Mouse (Mus musculus): ENCODE data around the gene Olfr149. TPM values are rescaled to one million over a fixed set of nuclear protein-coding genes. Genes with fewer than 3 reads are reported as not detected.
"Not testable (repeated sequence)": the region's sequence is repeated elsewhere in the genome, so short reads cannot be mapped to it uniquely, and the experiment has no call there.

Gene Olfr149
- total RNA-seq (2015; ENCODE audit: low replicate concordance) (not detected in 2 replicates), total RNA-seq (2017; ENCODE audit: low replicate concordance) (not detected in 2 replicates)

- no peak for ATAC-seq (replicated peaks; ENCODE audit: low FRiP score, poor library complexity, severe bottlenecking)
Measured at GRCm38 (mm10) chr9:39707017-39707416, at the start of gene Olfr149. Gene Olfr149 (minus strand): TSS chr9:39707117.

- ATAC-seq (replicated peaks; ENCODE audit: low FRiP score, poor library complexity, severe bottlenecking), result no peak
Measured at GRCm38 (mm10) chr9:39746428-39746827, 39.5 kb upstream of the Olfr149 start.

- no peak for ATAC-seq (replicated peaks; ENCODE audit: low FRiP score, poor library complexity, severe bottlenecking)
Measured at GRCm38 (mm10) chr9:39745949-39746348, 39.0 kb upstream of the Olfr149 start, which contains the start of gene Olfr967. Gene Olfr967 (plus strand): TSS chr9:39746249.

- no peak for ATAC-seq (replicated peaks; ENCODE audit: low FRiP score, poor library complexity, severe bottlenecking)
Measured at GRCm38 (mm10) chr9:39740741-39741140, 33.8 kb upstream of the Olfr149 start.

GRCm38 (mm10) chr9:39730678-39731077 is 23.8 kb upstream of the Olfr149 start, which contains the start of gene Olfr150:
Gene Olfr150 (plus strand): TSS chr9:39730978.
- no peak for ATAC-seq (replicated peaks; ENCODE audit: low FRiP score, poor library complexity, severe bottlenecking)

- ATAC-seq (replicated peaks; ENCODE audit: low FRiP score, poor library complexity, severe bottlenecking), result no peak
Measured at GRCm38 (mm10) chr9:39711053-39711452, 4.1 kb upstream of the Olfr149 start, which contains the start of gene Olfr965. Gene Olfr965 (plus strand): TSS chr9:39711353.

- ATAC-seq (replicated peaks; ENCODE audit: low FRiP score, poor library complexity, severe bottlenecking), result no peak
Measured at GRCm38 (mm10) chr9:39708958-39709357, 2.0 kb upstream of the Olfr149 start.

GRCm38 (mm10) chr9:39701123-39701522 is 5.8 kb downstream of the Olfr149 start:
- not testable (repeated sequence) for ATAC-seq (replicated peaks; ENCODE audit: low FRiP score, poor library complexity, severe bottlenecking)

GRCm38 (mm10) chr9:39679280-39679679 is 27.6 kb downstream of the Olfr149 start:
- no peak for ATAC-seq (replicated peaks; ENCODE audit: low FRiP score, poor library complexity, severe bottlenecking)

- ATAC-seq (replicated peaks; ENCODE audit: low FRiP score, poor library complexity, severe bottlenecking), result no peak
Measured at GRCm38 (mm10) chr9:39678557-39678956, 28.4 kb downstream of the Olfr149 start.

- no peak for ATAC-seq (replicated peaks; ENCODE audit: low FRiP score, poor library complexity, severe bottlenecking)
Measured at GRCm38 (mm10) chr9:39674820-39675219, 32.1 kb downstream of the Olfr149 start.

- no peak for ATAC-seq (replicated peaks; ENCODE audit: low FRiP score, poor library complexity, severe bottlenecking)
Measured at GRCm38 (mm10) chr9:39669723-39670122, 37.2 kb downstream of the Olfr149 start.

GRCm38 (mm10) chr9:39666905-39667304 is 40.0 kb downstream of the Olfr149 start, which contains the start of gene Olfr963:
Gene Olfr963 (plus strand): TSS chr9:39667205.
- ATAC-seq (replicated peaks; ENCODE audit: low FRiP score, poor library complexity, severe bottlenecking), result no peak

GRCm38 (mm10) chr9:39654756-39655396 is 52.0 kb downstream of the Olfr149 start:
- no peak for ATAC-seq (replicated peaks; ENCODE audit: low FRiP score, poor library complexity, severe bottlenecking)

Other genes with a start within 250 kb of the Olfr149 start
- gene Olfr955, start 235.2 kb downstream of the Olfr149 start, total RNA-seq (2015; ENCODE audit: low replicate concordance), result not detected in 2 replicates
- gene Olfr955, start 235.2 kb downstream of the Olfr149 start, total RNA-seq (2017; ENCODE audit: low replicate concordance), result not detected in 2 replicates
- gene Olfr44, start 213.1 kb downstream of the Olfr149 start, total RNA-seq (2015; ENCODE audit: low replicate concordance), result not detected in 2 replicates
- not detected in 2 replicates for gene Olfr44, start 213.1 kb downstream of the Olfr149 start, total RNA-seq (2017; ENCODE audit: low replicate concordance)
- gene Olfr957, start 191.3 kb downstream of the Olfr149 start, total RNA-seq (2015; ENCODE audit: low replicate concordance), result not detected in 2 replicates
- not detected in 2 replicates for gene Olfr957, start 191.3 kb downstream of the Olfr149 start, total RNA-seq (2017; ENCODE audit: low replicate concordance)
- not detected in 2 replicates for gene Olfr958, start 153.1 kb downstream of the Olfr149 start, total RNA-seq (2015; ENCODE audit: low replicate concordance)
- gene Olfr958, start 153.1 kb downstream of the Olfr149 start, total RNA-seq (2017; ENCODE audit: low replicate concordance), result not detected in 2 replicates
- gene Olfr959, start 131.5 kb downstream of the Olfr149 start, total RNA-seq (2015; ENCODE audit: low replicate concordance), result not detected in 2 replicates
- gene Olfr959, start 131.5 kb downstream of the Olfr149 start, total RNA-seq (2017; ENCODE audit: low replicate concordance), result not detected in 2 replicates
- gene AW551984, start 102.7 kb downstream of the Olfr149 start, total RNA-seq (2015; ENCODE audit: low replicate concordance), result not detected in 2 replicates
- gene AW551984, start 102.7 kb downstream of the Olfr149 start, total RNA-seq (2017; ENCODE audit: low replicate concordance), result not detected in 2 replicates
- gene Olfr148, start 96.5 kb downstream of the Olfr149 start, total RNA-seq (2015; ENCODE audit: low replicate concordance), result not detected in 2 replicates
- gene Olfr148, start 96.5 kb downstream of the Olfr149 start, total RNA-seq (2017; ENCODE audit: low replicate concordance), result not detected in 2 replicates
- gene Olfr960, start 85.7 kb downstream of the Olfr149 start, total RNA-seq (2015; ENCODE audit: low replicate concordance), result not detected in 2 replicates
- gene Olfr960, start 85.7 kb downstream of the Olfr149 start, total RNA-seq (2017; ENCODE audit: low replicate concordance), result not detected in 2 replicates
- not detected in 2 replicates for gene Olfr961, start 62.0 kb downstream of the Olfr149 start, total RNA-seq (2015; ENCODE audit: low replicate concordance)
- gene Olfr961, start 62.0 kb downstream of the Olfr149 start, total RNA-seq (2017; ENCODE audit: low replicate concordance), result not detected in 2 replicates
- gene Olfr963, start 39.9 kb downstream of the Olfr149 start, total RNA-seq (2015; ENCODE audit: low replicate concordance), result not detected in 2 replicates
- not detected in 2 replicates for gene Olfr963, start 39.9 kb downstream of the Olfr149 start, total RNA-seq (2017; ENCODE audit: low replicate concordance)
- not detected in 2 replicates for gene Olfr965, start 4.2 kb upstream of the Olfr149 start, total RNA-seq (2015; ENCODE audit: low replicate concordance)
- not detected in 2 replicates for gene Olfr965, start 4.2 kb upstream of the Olfr149 start, total RNA-seq (2017; ENCODE audit: low replicate concordance)
- gene Olfr150, start 23.9 kb upstream of the Olfr149 start, total RNA-seq (2015; ENCODE audit: low replicate concordance), result not detected in 2 replicates
- not detected in 2 replicates for gene Olfr150, start 23.9 kb upstream of the Olfr149 start, total RNA-seq (2017; ENCODE audit: low replicate concordance)
- not detected in 2 replicates for gene Olfr967, start 39.1 kb upstream of the Olfr149 start, total RNA-seq (2015; ENCODE audit: low replicate concordance)
- not detected in 2 replicates for gene Olfr967, start 39.1 kb upstream of the Olfr149 start, total RNA-seq (2017; ENCODE audit: low replicate concordance)
- not detected in 2 replicates for gene Olfr968, start 76.1 kb upstream of the Olfr149 start, total RNA-seq (2015; ENCODE audit: low replicate concordance)
- not detected in 2 replicates for gene Olfr968, start 76.1 kb upstream of the Olfr149 start, total RNA-seq (2017; ENCODE audit: low replicate concordance)
- not detected in 2 replicates for gene Olfr969, start 83.8 kb upstream of the Olfr149 start, total RNA-seq (2015; ENCODE audit: low replicate concordance)
- gene Olfr969, start 83.8 kb upstream of the Olfr149 start, total RNA-seq (2017; ENCODE audit: low replicate concordance), result not detected in 2 replicates
- gene Olfr970, start 101.7 kb upstream of the Olfr149 start, total RNA-seq (2015; ENCODE audit: low replicate concordance), result not detected in 2 replicates
- not detected in 2 replicates for gene Olfr970, start 101.7 kb upstream of the Olfr149 start, total RNA-seq (2017; ENCODE audit: low replicate concordance)
- not detected in 2 replicates for gene Olfr971, start 129.8 kb upstream of the Olfr149 start, total RNA-seq (2015; ENCODE audit: low replicate concordance)
- gene Olfr971, start 129.8 kb upstream of the Olfr149 start, total RNA-seq (2017; ENCODE audit: low replicate concordance), result not detected in 2 replicates
- not detected in 2 replicates for gene Olfr972, start 159.3 kb upstream of the Olfr149 start, total RNA-seq (2015; ENCODE audit: low replicate concordance)
- not detected in 2 replicates for gene Olfr972, start 159.3 kb upstream of the Olfr149 start, total RNA-seq (2017; ENCODE audit: low replicate concordance)
- not detected in 2 replicates for gene Olfr229, start 200.2 kb upstream of the Olfr149 start, total RNA-seq (2015; ENCODE audit: low replicate concordance)
- gene Olfr229, start 200.2 kb upstream of the Olfr149 start, total RNA-seq (2017; ENCODE audit: low replicate concordance), result not detected in 2 replicates
- not detected in 2 replicates for gene Olfr974, start 230.4 kb upstream of the Olfr149 start, total RNA-seq (2015; ENCODE audit: low replicate concordance)
- not detected in 2 replicates for gene Olfr974, start 230.4 kb upstream of the Olfr149 start, total RNA-seq (2017; ENCODE audit: low replicate concordance)
- gene Olfr975, start 244.9 kb upstream of the Olfr149 start, total RNA-seq (2015; ENCODE audit: low replicate concordance), result not detected in 2 replicates
- not detected in 2 replicates for gene Olfr975, start 244.9 kb upstream of the Olfr149 start, total RNA-seq (2017; ENCODE audit: low replicate concordance)